In the genomic region with DNA sequence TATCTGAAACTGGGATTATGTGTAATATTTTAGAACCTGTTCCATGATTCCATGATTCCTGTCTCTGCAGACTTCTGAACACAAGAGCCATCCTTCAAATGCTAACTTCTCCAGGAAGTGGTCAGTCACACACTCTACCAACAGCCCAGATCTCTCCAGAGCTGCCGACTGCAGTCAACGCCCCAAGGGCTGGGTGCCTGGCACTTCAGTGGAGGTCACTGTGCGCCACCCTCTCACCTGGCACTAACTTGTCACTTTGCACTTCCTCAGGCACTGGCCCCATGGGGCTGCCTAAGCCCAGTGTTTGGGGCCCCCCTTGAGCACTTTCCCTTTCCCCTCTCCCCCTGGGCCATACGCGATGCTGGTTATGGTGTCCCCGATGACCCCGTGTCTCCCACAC, we compare ENCODE assay signal across 10 mouse cellular contexts. TPM values are rescaled to one million over a fixed set of nuclear protein-coding genes. Genes with fewer than 3 reads are reported as not detected.
A peak's percentile ranks its signal among the peaks of the same experiment; 100 is the strongest.
DNase-seq lines count a peak whose midpoint lies in the region; ATAC-seq and TF ChIP-seq lines count a peak whose summit lies in the region.
"Had no signal": no experiment of that assay in that cellular context is flagged by ENCODE, and none has a peak within 500 bp of the region (broad histone marks: within the 10 kb centered on the region; RNA-seq: fewer than 3 reads in every experiment).

No protein-coding gene starts in this region.

- 60% methylated on average over 7 of the region's 7 CpGs for WGBS in heart, postnatal 0 days

- H3K79me2 ChIP-seq in CH12.LX (replicated peaks; ENCODE audit: control insufficient read depth, extremely low read depth, insufficient read depth, poor library complexity, severe bottlenecking), result 0 out of 2 replicates have a peak, but pooled peaks cover 2% of the 10 kb centered on the region

- no peak for TF ChIP-seq POLR2A in CH12.LX (IDR thresholded peaks at IDR 0.05; ENCODE audit: low read depth, low read length)

- no peaks in the 10 kb centered on the region for H3K27me3 ChIP-seq in heart, postnatal 0 days (ENCODE audit: control insufficient read depth, insufficient read depth, low read length)
- H3K27me3 ChIP-seq in CH12.LX (replicated peaks), result no peaks in the 10 kb centered on the region
- H3K27me3 ChIP-seq: hindbrain, embryonic 12.5 days; lung, embryonic 15.5 days had no signal

- no peaks in the 10 kb centered on the region for H3K36me3 ChIP-seq in heart, postnatal 0 days (replicated peaks; ENCODE audit: control insufficient read depth, insufficient read depth, low read length)
- H3K36me3 ChIP-seq in CH12.LX (replicated peaks in 1 of 2; ENCODE audit: control insufficient read depth in 1 of 2, insufficient read depth in 1 of 2, low read length in 1 of 2), result no peaks in the 10 kb centered on the region
- H3K36me3 ChIP-seq: hindbrain, embryonic 12.5 days; lung, embryonic 15.5 days had no signal

- no peak for DNase-seq in heart, postnatal 0 days (ENCODE audit: low spot score)
- DNase-seq in heart, postnatal 25 days (ENCODE audit: low spot score), result no peak
- DNase-seq in CH12.LX (ENCODE audit: extremely low read depth), result no peak
- peak; percentile 59 for DNase-seq in natural killer cell, adult 2 months (ENCODE audit: low spot score in 2 of 2)
- DNase-seq in frontal cortex, postnatal 10 days (ENCODE audit: low spot score in 2 of 2), result no peak
- DNase-seq in yolk sac, embryonic 10.5 days (ENCODE audit: low spot score), result no peak
- DNase-seq: thymus, adult 2 months had no signal

- no peak overlapping the region for H3K4me2 ChIP-seq in heart, postnatal 0 days (ENCODE audit: low read depth, low read length)
- H3K4me2 ChIP-seq in CH12.LX (ENCODE audit: insufficient read depth, low read depth, poor library complexity, severe bottlenecking), result peak overlapping the region; percentile 41
- H3K4me2 ChIP-seq: hindbrain, embryonic 12.5 days; lung, embryonic 15.5 days had no signal

- no peak overlapping the region; the same call in 1 of the 2 replicates for H3K9ac ChIP-seq in heart, postnatal 0 days (replicated peaks; ENCODE audit: low read depth, low read length)
- H3K9ac ChIP-seq in CH12.LX (ENCODE audit: insufficient read depth, low read depth), result peak overlapping the region; percentile 3; the same call in 1 of the 2 replicates
- H3K9ac ChIP-seq: hindbrain, embryonic 12.5 days; lung, embryonic 15.5 days had no signal

- H3K27ac ChIP-seq in heart, postnatal 0 days (ENCODE audit: low read depth), result peak overlapping the region; percentile 55
- no peak overlapping the region for H3K27ac ChIP-seq in CH12.LX (ENCODE audit: insufficient read depth, low read depth)
- H3K27ac ChIP-seq: lung, embryonic 15.5 days had no signal

- no peak for TF ChIP-seq CTCF in heart, postnatal 0 days (IDR thresholded peaks at IDR 0.05; ENCODE audit: low read depth)
- TF ChIP-seq CTCF in CH12.LX (conservative IDR thresholded peaks at IDR 0.05 in 1 of 2, IDR thresholded peaks at IDR 0.05 in 1 of 2; ENCODE audit: low read depth in 2 of 2, low read length in 2 of 2), result no peak

- in situ Hi-C loops in CH12.LX (cut with MboI; ENCODE audit: low pct_ligation_motif_present, low pct_unique_long_range_greater_than_20kb, low sequenced_read_pairs), result loop anchor here (5.0 kb wide), 1 partner anchor 35 kb away; no protein-coding TSS in a partner anchor

- intact Hi-C loops in heart, postnatal 25 days (cut with DNase I), result no loop called here

- no peak for TF ChIP-seq EP300 in heart, postnatal 0 days (IDR thresholded peaks at IDR 0.05; ENCODE audit: low read depth)
- no peak for TF ChIP-seq EP300 in CH12.LX (IDR thresholded peaks at IDR 0.05; ENCODE audit: low read length)

- no peaks in the 10 kb centered on the region for H3K9me3 ChIP-seq in heart, postnatal 0 days (replicated peaks; ENCODE audit: control insufficient read depth, low read length)
- no peaks in the 10 kb centered on the region for H3K9me3 ChIP-seq in CH12.LX (replicated peaks; ENCODE audit: low read length)
- H3K9me3 ChIP-seq: hindbrain, embryonic 12.5 days; lung, embryonic 15.5 days had no signal

- ATAC-seq in heart, postnatal 0 days (ENCODE audit: insufficient read depth, low read depth), result no peak
- peak; percentile 26 for ATAC-seq in common myeloid progenitor, adult 5-6 weeks (replicated peaks; ENCODE audit: low read depth, poor library complexity, severe bottlenecking)

- no peak overlapping the region for H3K4me3 ChIP-seq in heart, postnatal 0 days (ENCODE audit: low read depth, low read length)
- peak overlapping the region in 1 of 3 experiments; percentile 30 for H3K4me3 ChIP-seq in CH12.LX (replicated peaks in 1 of 3; ENCODE audit: low read depth in 2 of 3, low read length in 2 of 3, poor library complexity in 1 of 3)
- H3K4me3 ChIP-seq: hindbrain, embryonic 12.5 days; lung, embryonic 15.5 days had no signal

- peaks cover 47% of the 10 kb centered on the region for H3K4me1 ChIP-seq in heart, postnatal 0 days (ENCODE audit: control insufficient read depth, insufficient read depth)
- peaks cover 24 to 56% of the 10 kb centered on the region in 2 experiments for H3K4me1 ChIP-seq in CH12.LX (ENCODE audit: control insufficient read depth in 1 of 2, insufficient read depth in 2 of 2)

- dilution Hi-C loops in CH12.LX (cut with MboI; ENCODE audit: extremely low pct_ligation_motif_present, extremely low pct_unique_long_range_greater_than_20kb, low sequenced_read_pairs), result no loop called here

- no peak for TF ChIP-seq RAD21 in CH12.LX (IDR thresholded peaks at IDR 0.05; ENCODE audit: low read depth, low read length)

TF ChIP-seq in CH12.LX, 34 proteins besides CTCF, POLR2A, EP300 and RAD21:
- TF ChIP-seq USF1 (IDR thresholded peaks at IDR 0.05; ENCODE audit: low read depth, low read length) (no peak), ZC3H11A (IDR thresholded peaks at IDR 0.05; ENCODE audit: low read depth, low read length) (no peak), ZNF384 (IDR thresholded peaks at IDR 0.05; ENCODE audit: low read depth, low read length) (no peak), IRF4 (IDR thresholded peaks at IDR 0.05; ENCODE audit: low read depth, low read length) (no peak), ZKSCAN1 (IDR thresholded peaks at IDR 0.05; ENCODE audit: borderline replicate concordance, low read depth, low read length) (no peak), MAFK (IDR thresholded peaks at IDR 0.05; ENCODE audit: insufficient replicate concordance, low read length) (no peak), E2F4 (IDR thresholded peaks at IDR 0.05; ENCODE audit: insufficient replicate concordance, low read depth, low read length) (no peak), PAX5 (IDR thresholded peaks at IDR 0.05; ENCODE audit: low read length) (no peak), GABPA (IDR thresholded peaks at IDR 0.05; ENCODE audit: insufficient replicate concordance, low read depth, low read length) (no peak), HCFC1 (IDR thresholded peaks at IDR 0.05; ENCODE audit: low read depth, low read length) (no peak), TCF12 (IDR thresholded peaks at IDR 0.05; ENCODE audit: low read depth, low read length) (no peak), KAT2A (IDR thresholded peaks at IDR 0.05; ENCODE audit: insufficient replicate concordance, low read length) (no peak), BHLHE40 (IDR thresholded peaks at IDR 0.05; ENCODE audit: low read depth, low read length) (no peak), MYC (IDR thresholded peaks at IDR 0.05; ENCODE audit: low read depth, low read length) (no peak), POLR2AphosphoS2 (IDR thresholded peaks at IDR 0.05; ENCODE audit: low read depth, low read length) (no peak), MXI1 (IDR thresholded peaks at IDR 0.05; ENCODE audit: low read depth, low read length) (no peak)
TF ChIP-seq in CH12.LX: peak in this region for 0.

RNA-seq across cellular contexts. Expression of a gene that starts 46.8 kb away (rescaled TPM):
- 9.4 and 24.9 TPM in 2 replicates for total RNA-seq in heart, postnatal 0 days (2014; rRNA removed; ENCODE audit: low replicate concordance)
- polyA plus RNA-seq in heart, postnatal 0 days (2015; fragmentation: Nextera tagmentation; extraction: Ambion mirVana), result 10.5 and 11.4 TPM in 2 replicates
- total RNA-seq in heart, postnatal 25 days (2021), result 10 to 100 TPM; 14.3 to 15.7 TPM
- total RNA-seq in CH12.LX (2012; rRNA removed), result 3.9 and 4.4 TPM in 2 replicates
- total RNA-seq in CH12.LX (2014; rRNA removed), result 1.2 and 1.3 TPM in 2 replicates
- 5.8 and 9.1 TPM in 2 replicates for polyA plus RNA-seq in CH12.LX (2012; ENCODE audit: insufficient read length, low read depth)
- total RNA-seq in common myeloid progenitor, adult 5-6 weeks (2017), result 8.4 and 15.8 TPM in 2 replicates

Comparison
In these comparisons a context has a peak if more than half of its experiments do, and no peak if none do; other contexts are left out.
1. DNase-seq: peak in natural killer cell, adult 2 months (2 of 2); none in heart, postnatal 0 days (single experiment), heart, postnatal 25 days (single experiment), CH12.LX (single experiment), frontal cortex, postnatal 10 days (0 of 2) and yolk sac, embryonic 10.5 days (single experiment).